Mouse (Mus musculus): ENCODE data around the gene Pip4k2b. TPM values are rescaled to one million over a fixed set of nuclear protein-coding genes. Genes with fewer than 3 reads are reported as not detected.

Gene Pip4k2b
- polyA plus RNA-seq (2017; shearing (Covaris generic)): 2.4 TPM

GRCm38 (mm10) chr11:97744063-97744717 is at the start of gene Pip4k2b:
Gene Pip4k2b (minus strand): TSS chr11:97744704.

GRCm38 (mm10) chr11:97781832-97782563 is 37.5 kb upstream of the Pip4k2b start, which contains the start of gene Rpl23:
Gene Rpl23 (minus strand): TSS chr11:97782437.

GRCm38 (mm10) chr11:97775808-97776496 is 31.4 kb upstream of the Pip4k2b start, which contains the start of gene 1700001P01Rik:
Gene 1700001P01Rik (minus strand): TSS chr11:97775918.

GRCm38 (mm10) chr11:97766154-97766881 is 21.8 kb upstream of the Pip4k2b start, which contains the start of gene Cwc25:
Gene Cwc25 (minus strand): TSS chr11:97766556.

GRCm38 (mm10) chr11:97703039-97703826 is 41.3 kb downstream of the Pip4k2b start, which contains the start of gene Psmb3:
Gene Psmb3 (plus strand): TSS chr11:97703399.

GRCm38 (mm10) chr11:97700003-97700745 is 44.3 kb downstream of the Pip4k2b start, which contains the start of gene Pcgf2:
Gene Pcgf2 (minus strand): TSS chr11:97700497.

GRCm38 (mm10) chr11:97685613-97686321 is 58.7 kb downstream of the Pip4k2b start, which contains the start of gene Cisd3:
Gene Cisd3 (plus strand): TSS chr11:97685826.

Other genes with a start within 250 kb of the Pip4k2b start
- gene 4933428G20Rik, start 244.4 kb downstream of the Pip4k2b start, polyA plus RNA-seq (2017; shearing (Covaris generic)): not detected
- not detected for gene Srcin1, start 168.5 kb downstream of the Pip4k2b start, polyA plus RNA-seq (2017; shearing (Covaris generic))
- gene Epop, start 115.0 kb downstream of the Pip4k2b start, polyA plus RNA-seq (2017; shearing (Covaris generic)): 1.2 TPM
- gene Mllt6, start 81.3 kb downstream of the Pip4k2b start, polyA plus RNA-seq (2017; shearing (Covaris generic)): 10.3 TPM
- gene Cisd3, start 58.9 kb downstream of the Pip4k2b start, polyA plus RNA-seq (2017; shearing (Covaris generic)): 71.6 TPM
- 3.0 TPM for gene Pcgf2, start 44.2 kb downstream of the Pip4k2b start, polyA plus RNA-seq (2017; shearing (Covaris generic))
- 486 TPM for gene Psmb3, start 41.3 kb downstream of the Pip4k2b start, polyA plus RNA-seq (2017; shearing (Covaris generic))
- 33.8 TPM for gene Cwc25, start 21.9 kb upstream of the Pip4k2b start, polyA plus RNA-seq (2017; shearing (Covaris generic))
- not detected for gene 1700001P01Rik, start 31.2 kb upstream of the Pip4k2b start, polyA plus RNA-seq (2017; shearing (Covaris generic))
- gene Rpl23, start 37.7 kb upstream of the Pip4k2b start, polyA plus RNA-seq (2017; shearing (Covaris generic)): 450 TPM
- 261 TPM for gene Lasp1, start 54.3 kb upstream of the Pip4k2b start, polyA plus RNA-seq (2017; shearing (Covaris generic))
- 1.1 TPM for gene B230217C12Rik, start 96.1 kb upstream of the Pip4k2b start, polyA plus RNA-seq (2017; shearing (Covaris generic))
- gene Fbxo47, start 139.4 kb upstream of the Pip4k2b start, polyA plus RNA-seq (2017; shearing (Covaris generic)): 1.4 TPM
- gene Plxdc1, start 241.7 kb upstream of the Pip4k2b start, polyA plus RNA-seq (2017; shearing (Covaris generic)): 1.9 TPM